Mouse (Mus musculus) CH12.LX (cell line): Measurements from ENCODE around the gene Hoxa10. TPM values are rescaled to one million over a fixed set of nuclear protein-coding genes. Genes with fewer than 3 reads are reported as not detected.

Source experiments
- DNase-seq: peaks from one replicate; pipeline ENCODE4 v3.0.0-alpha.2; 2013; ENCODE audit errors: extremely low read depth
- H3K27ac ChIP-seq: 2 replicates; pipeline ENCODE4 v1.5.1; 2012; ENCODE audit warnings: low read depth, mild to moderate bottlenecking, control low read depth, moderate library complexity; ENCODE audit not compliant: insufficient read depth
- H3K27me3 ChIP-seq: replicated peaks from 2 replicates; pipeline ENCODE3; 2012; ENCODE audit warnings: inconsistent platforms
- H3K36me3 ChIP-seq, 2 experiments: replicated peaks in 1 of 2; 2 replicates each; pipeline versions ENCODE3 to v1.6.1; 2012; ENCODE audit warnings: inconsistent platforms in 1 of 2, low read length in 1 of 2, mild to moderate bottlenecking in 1 of 2, mixed read lengths in 1 of 2, moderate library complexity in 1 of 2; ENCODE audit not compliant: control insufficient read depth in 1 of 2, insufficient read depth in 1 of 2
- H3K4me1 ChIP-seq, 2 experiments: 2 replicates each; pipeline ENCODE4 v1.6.1; 2012; ENCODE audit warnings: inconsistent platforms in 1 of 2, moderate library complexity in 1 of 2; ENCODE audit not compliant: insufficient read depth in 2 of 2, control insufficient read depth in 1 of 2
- H3K4me2 ChIP-seq: 2 replicates; pipeline ENCODE4 v1.6.1; 2012; ENCODE audit warnings: low read depth, mild to moderate bottlenecking, control low read depth; ENCODE audit not compliant: poor library complexity, insufficient read depth, severe bottlenecking
- H3K4me3 ChIP-seq, 3 experiments: fragments of 150-350 bp in 1 of 3; sonication (generic) in 1 of 3; replicated peaks in 1 of 3; 2 replicates each; pipeline versions ENCODE3 to v1.5.1; 2011 to 2012; ENCODE audit warnings: low read depth in 2 of 3, low read length in 2 of 3, mild to moderate bottlenecking in 2 of 3, moderate library complexity in 2 of 3, control low read depth in 1 of 3, improper control_type of control experiment in 1 of 3, inconsistent platforms in 1 of 3, mixed read lengths in 1 of 3; ENCODE audit not compliant: poor library complexity in 1 of 3
- H3K79me2 ChIP-seq: replicated peaks from 2 replicates; pipeline ENCODE4 v1.6.1; 2012; ENCODE audit warnings: mild to moderate bottlenecking, moderate library complexity; ENCODE audit not compliant: control insufficient read depth, poor library complexity, insufficient read depth, severe bottlenecking; ENCODE audit errors: extremely low read depth
- H3K9ac ChIP-seq: 2 replicates; pipeline ENCODE4 v1.6.1; 2012; ENCODE audit warnings: low read depth, mild to moderate bottlenecking, control low read depth, moderate library complexity; ENCODE audit not compliant: insufficient read depth
- H3K9me3 ChIP-seq: replicated peaks from 2 replicates; pipeline ENCODE3; 2012; ENCODE audit warnings: low read length, inconsistent platforms, mixed read lengths
- CHD2 ChIP-seq: IDR thresholded peaks from 2 replicates; pipeline ENCODE4 v1.6.1; 2011; ENCODE audit warnings: low read length, improper control_type of control experiment
- ELF1 ChIP-seq: IDR thresholded peaks from 2 replicates; pipeline ENCODE4 v1.6.1; 2014; ENCODE audit warnings: low read depth, mild to moderate bottlenecking, inconsistent platforms, low read length, improper control_type of control experiment
- EP300 ChIP-seq: IDR thresholded peaks from 2 replicates; pipeline ENCODE4 v1.6.1; 2011; ENCODE audit warnings: low read length, improper control_type of control experiment
- HCFC1 ChIP-seq: IDR thresholded peaks from 2 replicates; pipeline ENCODE4 v1.6.1; 2012; ENCODE audit warnings: low read depth, mild to moderate bottlenecking, inconsistent platforms, low read length, improper control_type of control experiment
- KAT2A ChIP-seq: IDR thresholded peaks from 2 replicates; pipeline ENCODE4 v1.6.1; 2012; ENCODE audit warnings: low read length, improper control_type of control experiment, inconsistent platforms; ENCODE audit not compliant: insufficient replicate concordance
- MAFK ChIP-seq: IDR thresholded peaks from 2 replicates; pipeline ENCODE4 v1.6.1; 2011; ENCODE audit warnings: low read length, improper control_type of control experiment; ENCODE audit not compliant: insufficient replicate concordance
- MAX ChIP-seq: IDR thresholded peaks from 2 replicates; pipeline ENCODE4 v1.6.1; 2011; ENCODE audit warnings: low read length, improper control_type of control experiment
- MAZ ChIP-seq: IDR thresholded peaks from 2 replicates; pipeline ENCODE4 v1.6.1; 2012; ENCODE audit warnings: low read depth, mild to moderate bottlenecking, inconsistent platforms, low read length, improper control_type of control experiment, moderate library complexity
- MXI1 ChIP-seq: IDR thresholded peaks from 2 replicates; pipeline ENCODE4 v1.6.1; 2011; ENCODE audit warnings: mild to moderate bottlenecking, low read depth, low read length, improper control_type of control experiment
- MYC ChIP-seq: IDR thresholded peaks from 2 replicates; pipeline ENCODE4 v1.6.1; 2011; ENCODE audit warnings: low read depth, mild to moderate bottlenecking, improper control_type of control experiment, low read length
- NRF1 ChIP-seq: IDR thresholded peaks from 2 replicates; pipeline ENCODE4 v1.6.1; 2014; ENCODE audit warnings: low read depth, mild to moderate bottlenecking, inconsistent platforms, low read length, improper control_type of control experiment, moderate library complexity
- POLR2A ChIP-seq: IDR thresholded peaks from 2 replicates; pipeline ENCODE4 v1.6.1; 2011; ENCODE audit warnings: low read depth, mild to moderate bottlenecking, improper control_type of control experiment, low read length
- RCOR1 ChIP-seq: conservative IDR thresholded peaks from 2 replicates; pipeline ENCODE4 v1.6.1; 2012; ENCODE audit warnings: low read depth, mild to moderate bottlenecking, inconsistent platforms, low read length, improper control_type of control experiment
- SIN3A ChIP-seq: IDR thresholded peaks from 2 replicates; pipeline ENCODE4 v1.6.1; 2012; ENCODE audit warnings: low read length, improper control_type of control experiment, inconsistent platforms
- TBP ChIP-seq: conservative IDR thresholded peaks from 2 replicates; pipeline ENCODE4 v1.6.1; 2011; ENCODE audit warnings: low read depth, low read length, improper control_type of control experiment
- TCF12 ChIP-seq: IDR thresholded peaks from 2 replicates; pipeline ENCODE4 v1.6.1; 2014; ENCODE audit warnings: low read depth, mild to moderate bottlenecking, inconsistent platforms, low read length, improper control_type of control experiment
- USF1 ChIP-seq: IDR thresholded peaks from 2 replicates; pipeline ENCODE4 v1.6.1; 2014; ENCODE audit warnings: low read depth, mild to moderate bottlenecking, inconsistent platforms, low read length, improper control_type of control experiment
- ZKSCAN1 ChIP-seq: IDR thresholded peaks from 2 replicates; pipeline ENCODE4 v1.6.1; 2012; ENCODE audit warnings: low read depth, inconsistent platforms, low read length, improper control_type of control experiment, borderline replicate concordance
- ZMIZ1 ChIP-seq: IDR thresholded peaks from 2 replicates; pipeline ENCODE4 v1.6.1; 2012; ENCODE audit warnings: low read depth, mild to moderate bottlenecking, inconsistent platforms, low read length, improper control_type of control experiment
- ZNF384 ChIP-seq: IDR thresholded peaks from 2 replicates; pipeline ENCODE4 v1.6.1; 2012; ENCODE audit warnings: low read depth, low read length, improper control_type of control experiment, inconsistent platforms
- dilution Hi-C: fragments of 300-500 bp; cut with MboI; formaldehyde crosslinking; loops from 2 replicates; pipeline ENCODE4 v1.14.3; 2020; ENCODE audit warnings: low sequenced_read_pairs; ENCODE audit not compliant: extremely low pct_unique_long_range_greater_than_20kb, extremely low pct_ligation_motif_present
- in situ Hi-C: fragments of 300-500 bp; cut with MboI; formaldehyde crosslinking; loops from 3 replicates; pipeline ENCODE4 v1.14.3; 2019; ENCODE audit warnings: low sequenced_read_pairs, low pct_ligation_motif_present, low pct_unique_long_range_greater_than_20kb, mixed read lengths
- polyA plus RNA-seq: library from polyadenylated mRNA; unstranded; fragments of >175 nt; gene quantifications from 2 replicates; pipeline ENCODE4 v1.2.1, GENCODE M21; 2012; ENCODE audit warnings: low read depth; ENCODE audit not compliant: insufficient read length
- total RNA-seq, 2 experiments: library from RNA; depleted of rRNA; stranded (reverse); fragments of 300-350 nt in 1 of 2; fragments of >200 nt in 1 of 2; gene quantifications; 2 replicates each; pipeline ENCODE4 v1.2.3; 2012 to 2014

The Hoxa10 gene
- total and polyA plus RNA-seq, 3 experiments = 5.2 to 14.5 (median 14.3) TPM

DNA sequence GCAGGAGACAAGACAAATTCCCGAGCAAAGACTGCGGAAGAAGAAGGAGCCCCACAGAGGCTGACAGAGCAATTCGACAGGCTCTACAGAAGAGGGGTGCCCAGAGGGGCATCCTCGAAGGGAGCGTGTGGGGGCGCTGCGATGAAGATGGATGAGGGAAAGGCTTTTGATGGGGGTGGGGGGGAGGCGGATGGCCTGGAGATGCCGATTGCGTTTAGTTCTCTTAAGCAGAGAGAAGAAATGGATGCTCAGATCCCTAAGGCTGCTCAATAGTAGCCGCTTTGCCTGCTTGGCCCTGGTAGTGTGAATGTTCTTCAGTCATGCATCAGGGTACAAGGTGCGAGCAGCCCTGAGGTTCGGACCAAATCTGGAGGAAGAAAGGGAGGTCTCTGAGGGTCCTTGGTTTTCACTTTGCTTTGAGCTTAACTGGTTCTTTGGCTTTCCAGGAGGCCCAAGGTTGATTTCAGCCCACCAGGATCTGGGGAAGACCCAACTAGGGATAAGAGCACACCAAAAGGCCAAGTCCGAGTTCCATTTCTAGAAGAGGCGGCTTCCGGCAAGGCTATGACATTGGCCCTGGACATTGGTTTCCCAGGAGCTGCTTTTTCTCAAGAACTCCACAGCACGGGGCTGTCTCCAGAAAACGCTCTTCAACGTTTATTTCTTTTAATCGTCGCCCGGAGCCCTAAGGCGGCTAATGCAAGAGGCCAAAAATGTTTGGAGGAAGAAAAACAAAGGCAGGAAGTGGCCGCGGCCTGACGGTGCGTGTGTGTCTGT lies 8.2 kb upstream of the Hoxa10 start:
- Histone ChIP-seq H3K9me3 (peaks cover 26% of the 10 kb centered on the region), H3K4me2 (no peak overlapping the region), H3K36me3 (no peaks in the 10 kb centered on the region), H3K4me3 (no peak overlapping the region), H3K4me1 (no peaks in the 10 kb centered on the region), H3K79me2 (no peaks in the 10 kb centered on the region), H3K27ac (no peak overlapping the region), H3K9ac (no peak overlapping the region), H3K27me3 (no peaks in the 10 kb centered on the region)
- dilution Hi-C loops (no loop called here), in situ Hi-C loops (no loop called here)
- no peak for DNase-seq
- TF ChIP-seq ZMIZ1 (no peak), SIN3A (no peak), TBP (no peak)

DNA sequence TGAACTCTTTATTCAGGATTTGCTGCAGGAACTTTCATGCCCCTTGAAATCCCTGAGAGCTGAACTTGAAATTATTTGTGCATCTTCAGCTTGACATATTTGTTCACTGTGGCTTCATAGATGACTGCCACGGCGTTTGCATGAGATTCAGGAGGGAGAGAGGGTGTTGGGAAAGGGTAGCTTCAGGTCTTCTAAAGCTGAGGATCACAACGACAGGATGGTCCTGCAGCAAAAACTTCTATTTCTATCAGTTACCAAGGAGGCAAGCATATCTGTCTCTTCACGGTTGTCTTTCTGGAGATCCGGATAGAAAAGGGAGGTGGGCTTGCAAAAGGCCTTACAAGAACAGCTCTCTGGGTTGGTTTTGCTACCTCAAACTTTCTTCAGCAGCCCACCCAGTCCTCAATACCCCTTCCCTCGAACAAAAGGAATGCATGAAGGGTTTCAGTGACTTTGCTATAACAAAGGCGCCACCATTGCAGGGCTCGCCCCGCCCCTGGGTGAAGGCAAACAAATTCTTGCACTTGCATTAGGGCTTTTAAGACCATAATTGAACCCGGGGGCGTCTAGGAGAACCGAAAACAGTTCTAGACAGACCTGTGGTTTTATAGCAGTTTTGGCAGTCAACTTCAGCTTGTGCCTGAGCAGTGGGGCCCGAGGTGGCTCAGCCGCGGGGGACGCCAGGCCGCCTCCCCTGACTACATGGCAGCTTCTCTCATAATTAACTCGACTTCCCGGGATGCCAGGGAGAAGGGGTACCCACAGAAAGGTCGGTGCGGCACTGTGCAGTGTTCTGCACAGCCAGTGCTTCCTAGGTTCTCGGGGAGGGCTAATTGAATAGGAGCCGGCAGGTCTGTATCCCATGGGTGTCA lies 7.3 kb upstream of the Hoxa10 start:
- no peak overlapping the region for H3K4me2 ChIP-seq
- no peak overlapping the region for H3K9ac ChIP-seq
- H3K4me1 ChIP-seq = no peaks in the 10 kb centered on the region
- TF ChIP-seq ZNF384 = no peak
- no peak for TF ChIP-seq MAX
- TF ChIP-seq HCFC1 = no peak
- no peak for TF ChIP-seq MAFK
- TF ChIP-seq ELF1 = no peak
- TF ChIP-seq RCOR1 = no peak
- no peak for TF ChIP-seq NRF1
- TF ChIP-seq MYC = no peak
- TF ChIP-seq MAZ = no peak
- no peak for TF ChIP-seq ZKSCAN1
- no peak for TF ChIP-seq USF1
- TF ChIP-seq EP300 = no peak
- TF ChIP-seq MXI1 = no peak
- TF ChIP-seq KAT2A = no peak
- no peak for TF ChIP-seq CHD2
- TF ChIP-seq POLR2A = no peak
- TF ChIP-seq TCF12 = no peak
- H3K79me2 ChIP-seq = no peaks in the 10 kb centered on the region
- dilution Hi-C loops = no loop called here
- no peaks in the 10 kb centered on the region for H3K27me3 ChIP-seq
- no peak overlapping the region for H3K4me3 ChIP-seq
- DNase-seq = no peak
- H3K9me3 ChIP-seq = peaks cover 18% of the 10 kb centered on the region
- in situ Hi-C loops = no loop called here
- no peak overlapping the region for H3K27ac ChIP-seq
- H3K36me3 ChIP-seq = no peaks in the 10 kb centered on the region
